In genomic region chr12:81933430-81933829, GRCm38 (mm10) we compare ENCODE assay signal across 11 mouse cellular contexts.
A peak's percentile ranks its signal among the peaks of the same experiment; 100 is the strongest.
DNase-seq lines count a peak whose midpoint lies in the region; ATAC-seq lines count a peak whose summit lies in the region.
"Had no signal": no experiment of that assay in that cellular context is flagged by ENCODE, and none has a peak within 500 bp of the region (broad histone marks: within the 10 kb centered on the region; RNA-seq: fewer than 3 reads in every experiment).

No protein-coding gene starts in this region.

- DNase-seq in 416B (ENCODE audit: low read depth) = peak; percentile 90
- DNase-seq in MN1 (ENCODE audit: low spot score) = peak; percentile 12
- DNase-seq in kidney, adult 8-10 months = peak; percentile 76 to 84
- no peak for DNase-seq in gastrocnemius, adult 18-20 months (ENCODE audit: low spot score)
- DNase-seq in layer of hippocampus, postnatal 36 days = no peak
- no peak for DNase-seq in spleen, adult 12 weeks (ENCODE audit: low spot score)
- DNase-seq: gastrocnemius, postnatal 36 days; heart, postnatal 10 days; liver, embryonic 13.5 days; thymus, adult 18-20 months had no signal

- ATAC-seq in megakaryocyte-erythroid progenitor cell, adult 5-6 weeks (replicated peaks; ENCODE audit: low FRiP score, low TSS enrichment, poor library complexity, severe bottlenecking) = peak; percentile 65

Comparison
In these comparisons a context has a peak if more than half of its experiments do, and no peak if none do; other contexts are left out.
1. DNase-seq: peak in 416B (single experiment), MN1 (single experiment) and kidney, adult 8-10 months (2 of 2); none in gastrocnemius, adult 18-20 months (single experiment), layer of hippocampus, postnatal 36 days (0 of 2) and spleen, adult 12 weeks (single experiment).